Mouse (Mus musculus) cerebellum, adult 2 months (tissue): ENCODE data around the gene Txnrd2.

Source experiments
- CTCF ChIP-seq: fragments of 200-500 bp; IDR thresholded peaks from 2 replicates; pipeline ENCODE4 v1.5.1; 2011; ENCODE audit warnings: low read depth, mild to moderate bottlenecking, control low read depth, low read length, moderate library complexity, borderline replicate concordance; ENCODE audit not compliant: insufficient read depth
- POLR2A ChIP-seq: fragments of 200-500 bp; IDR thresholded peaks from 2 replicates; pipeline ENCODE4 v1.6.1; 2011; ENCODE audit warnings: low read length, control low read depth, borderline replicate concordance; ENCODE audit not compliant: insufficient read depth

DNA sequence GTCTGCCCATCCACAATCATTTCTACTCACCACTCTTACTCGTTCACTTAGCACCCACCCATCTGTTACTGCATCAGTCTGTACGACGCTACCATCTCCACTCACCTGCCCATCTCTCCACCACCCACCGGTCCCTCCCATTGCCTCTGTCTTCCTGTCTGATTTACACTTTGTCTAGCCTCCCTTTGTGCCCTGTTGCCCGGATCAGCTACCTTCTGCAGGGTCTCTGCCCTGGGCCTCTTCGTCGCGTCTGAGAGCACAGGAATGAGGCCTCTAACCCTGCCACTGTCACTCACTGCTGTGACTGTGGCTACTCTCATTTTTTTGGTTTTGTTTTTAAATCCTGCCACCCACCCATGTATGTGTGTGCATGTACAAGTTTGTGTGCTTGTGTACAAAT lies 41.5 kb upstream of the Txnrd2 start:
- TF ChIP-seq CTCF: no peak
- TF ChIP-seq POLR2A: no peak
